Mouse (Mus musculus): ENCODE data around the gene Mus81. TPM values are rescaled to one million over a fixed set of nuclear protein-coding genes. Genes with fewer than 3 reads are reported as not detected.
"Not testable (repeated sequence)": the region's sequence is repeated elsewhere in the genome, so short reads cannot be mapped to it uniquely, and the experiment has no call there.

Mus81 gene
- polyA plus RNA-seq, 1 experiment from 2014 or later = 44.4 TPM

DNA sequence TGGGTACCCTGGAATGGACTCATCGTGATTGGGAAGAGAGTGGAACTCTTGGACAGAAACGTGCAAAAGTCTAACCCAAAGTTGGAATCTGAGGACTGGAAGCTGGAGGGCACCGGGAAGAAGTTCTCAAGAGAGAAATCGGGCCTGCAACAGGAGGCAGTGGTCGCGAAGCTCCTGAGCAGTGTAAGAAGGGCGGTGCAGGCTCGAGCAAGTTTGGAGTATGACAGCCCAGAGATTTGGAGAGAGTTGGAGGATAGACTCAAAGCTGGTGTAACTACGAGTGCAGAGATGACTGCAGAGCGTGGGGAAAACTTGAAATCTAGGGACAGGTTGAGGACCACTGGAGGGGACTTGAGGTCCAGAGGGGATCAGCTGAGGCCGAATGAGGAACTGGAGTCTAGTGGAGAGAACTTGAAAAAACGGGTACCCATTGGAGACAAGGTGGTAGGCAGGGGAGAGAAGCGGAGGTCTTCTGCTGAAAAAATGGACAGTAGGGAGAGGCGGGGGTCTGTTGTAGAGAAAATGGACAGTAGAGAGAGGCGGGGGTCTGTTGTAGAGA lies 23.0 kb upstream of the Mus81 start:
- H3K4me1 ChIP-seq = peaks cover 23% of the 10 kb centered on the region
- no peak overlapping the region for H3K27ac ChIP-seq
- peak overlapping the region; percentile 69 for H3K9ac ChIP-seq
- no peaks in the 10 kb centered on the region for H3K36me3 ChIP-seq (ENCODE audit: poor library complexity, severe bottlenecking)
- no peak for ATAC-seq
- H3K27me3 ChIP-seq = no peaks in the 10 kb centered on the region
- peak overlapping the region; percentile 48 for H3K4me3 ChIP-seq
- H3K9me3 ChIP-seq (replicated peaks) = 0 out of 2 replicates have a peak, but pooled peaks cover 4% of the 10 kb centered on the region
- WGBS = 49% methylated on average over 15 of the region's 15 CpGs
- H3K4me2 ChIP-seq = peak overlapping the region; percentile 74

DNA sequence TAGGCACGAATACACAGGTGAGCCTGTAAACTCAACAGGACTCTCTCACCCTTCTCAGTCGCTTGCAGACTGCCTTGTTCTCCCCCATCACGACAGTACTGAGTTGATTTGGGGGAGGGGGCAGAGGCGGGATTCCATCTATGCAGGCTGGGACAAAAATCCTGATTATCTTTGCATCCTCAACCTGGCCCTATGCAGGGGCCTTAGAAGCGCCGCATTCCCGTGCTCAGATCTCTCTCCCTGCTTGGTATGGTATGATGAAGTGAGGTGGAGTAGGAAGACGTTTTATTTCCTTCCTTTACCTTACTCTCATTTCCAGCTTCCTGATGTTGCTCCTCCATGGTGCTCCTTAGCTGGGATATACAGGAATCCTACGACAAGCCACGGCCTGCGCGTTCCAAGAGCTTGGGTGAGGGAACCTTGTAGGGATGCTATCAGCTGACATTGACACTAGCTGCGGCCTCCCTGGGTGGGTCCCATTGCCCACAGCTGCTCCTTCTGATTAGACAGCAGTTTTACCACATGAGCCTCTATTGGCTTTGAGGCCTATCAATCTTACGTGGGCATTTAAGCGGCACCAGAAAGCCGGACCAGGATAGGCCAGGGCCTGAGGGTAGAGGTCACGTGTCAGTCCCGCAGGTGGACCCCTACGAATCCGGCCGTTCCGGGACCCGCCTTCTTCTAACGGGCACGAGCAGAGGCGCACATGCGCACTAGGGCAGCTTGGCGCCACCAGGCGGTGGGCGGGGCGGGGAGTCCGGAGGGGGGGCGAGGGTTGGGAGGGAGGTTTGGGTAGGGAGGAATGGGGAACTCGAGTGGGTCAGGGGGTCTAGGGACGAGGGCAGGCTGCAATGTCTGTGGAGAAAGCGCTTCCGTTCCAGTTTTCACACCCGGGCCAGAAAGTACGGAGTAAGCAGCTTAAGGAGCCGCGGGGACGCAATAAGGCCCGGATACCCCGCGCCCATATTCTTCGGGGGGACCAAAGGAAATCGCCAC lies 22.1 kb upstream of the Mus81 start, which contains the start of gene Snx32:
Gene Snx32, minus strand, starts transcription at position 508 of the 996 bp plus-strand sequence.
- H3K4me3 ChIP-seq = peak within 1 kb of the TSS; percentile 48

DNA sequence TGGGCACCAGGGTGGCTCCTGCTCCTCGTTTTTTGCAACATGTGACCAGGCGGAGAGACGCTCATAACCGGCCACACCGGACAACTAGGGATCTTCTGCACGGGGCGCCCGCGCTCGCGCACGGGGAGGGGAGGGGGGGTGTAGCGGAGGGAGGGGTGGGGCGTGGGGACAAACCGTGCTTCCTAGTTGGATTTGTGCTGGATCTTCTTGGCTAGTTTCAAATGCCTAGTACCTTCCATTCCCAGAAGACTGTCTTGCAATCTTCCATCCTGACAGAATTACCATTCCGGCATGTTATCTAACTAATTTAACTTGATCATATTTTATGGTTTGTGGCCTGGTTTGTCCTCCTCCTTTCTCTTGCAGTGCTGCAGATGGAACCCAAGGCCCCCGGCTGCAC lies 15.5 kb upstream of the Mus81 start, which contains the start of gene 1700020D05Rik:
Gene 1700020D05Rik, minus strand, starts transcription at position 101 of the 400 bp plus-strand sequence.
- Histone ChIP-seq H3K27ac (no peak within 1 kb of the TSS), H3K4me2 (no peak within 1 kb of the TSS), H3K4me1 (no peaks in the 10 kb centered on the region), H3K9ac (no peak within 1 kb of the TSS), H3K9me3 (replicated peaks) (no peaks in the 10 kb centered on the region), H3K36me3 (ENCODE audit: poor library complexity, severe bottlenecking) (peaks cover 16% of the 10 kb centered on the region; the same call in 1 of the 2 replicates), H3K27me3 (no peaks in the 10 kb centered on the region), H3K4me3 (no peak within 1 kb of the TSS)
- 62% methylated on average over 17 of the region's 17 CpGs for WGBS
- ATAC-seq = no peak

More for the DNA sequence above, 22.1 kb upstream of the Mus81 start, which contains the start of gene Snx32:
- Histone ChIP-seq H3K4me2 (peak within 1 kb of the TSS; percentile 74), H3K27ac (peak within 1 kb of the TSS; percentile 40), H3K9me3 (replicated peaks) (0 out of 2 replicates have a peak, but pooled peaks cover 4% of the 10 kb centered on the region), H3K27me3 (no peaks in the 10 kb centered on the region), H3K36me3 (ENCODE audit: poor library complexity, severe bottlenecking) (no peaks in the 10 kb centered on the region), H3K4me1 (peaks cover 23% of the 10 kb centered on the region), H3K9ac (peak within 1 kb of the TSS; percentile 69)
- ATAC-seq = peak; percentile 99
- 3% methylated on average over 46 of the region's 47 CpGs for WGBS

DNA sequence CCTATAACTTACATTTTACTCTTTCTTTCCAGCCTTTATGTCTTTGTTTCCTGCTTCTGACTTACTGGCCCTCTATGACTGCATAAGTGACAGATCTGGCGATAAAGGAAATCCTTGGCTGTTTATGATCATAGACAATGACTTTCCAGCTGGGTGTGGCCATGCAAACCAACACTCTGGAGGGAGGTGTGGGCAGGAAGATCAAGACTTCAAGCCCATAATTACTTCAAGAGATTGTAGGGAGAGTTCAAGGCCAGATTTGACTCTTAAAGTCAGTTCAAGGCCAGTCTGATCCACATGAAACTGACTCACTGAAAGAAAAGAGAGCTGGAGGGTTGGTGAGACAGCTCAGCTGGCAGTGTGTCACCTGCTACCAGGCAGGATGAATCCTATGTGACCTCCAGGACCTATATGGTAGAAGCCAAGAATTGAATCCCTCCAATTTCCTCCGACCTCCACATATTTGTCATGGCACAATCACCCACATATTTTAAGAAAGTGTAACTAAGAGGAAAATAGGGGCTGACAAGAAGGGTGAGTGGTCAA lies 12.2 kb upstream of the Mus81 start:
- Histone ChIP-seq H3K9ac (no peak overlapping the region), H3K36me3 (ENCODE audit: poor library complexity, severe bottlenecking) (peaks cover 43% of the 10 kb centered on the region), H3K9me3 (replicated peaks) (no peaks in the 10 kb centered on the region), H3K4me2 (no peak overlapping the region), H3K4me3 (no peak overlapping the region), H3K27me3 (no peaks in the 10 kb centered on the region), H3K27ac (no peak overlapping the region), H3K4me1 (no peaks in the 10 kb centered on the region)
- 91% methylated on average over 2 of the region's 2 CpGs for WGBS
- ATAC-seq = no peak

DNA sequence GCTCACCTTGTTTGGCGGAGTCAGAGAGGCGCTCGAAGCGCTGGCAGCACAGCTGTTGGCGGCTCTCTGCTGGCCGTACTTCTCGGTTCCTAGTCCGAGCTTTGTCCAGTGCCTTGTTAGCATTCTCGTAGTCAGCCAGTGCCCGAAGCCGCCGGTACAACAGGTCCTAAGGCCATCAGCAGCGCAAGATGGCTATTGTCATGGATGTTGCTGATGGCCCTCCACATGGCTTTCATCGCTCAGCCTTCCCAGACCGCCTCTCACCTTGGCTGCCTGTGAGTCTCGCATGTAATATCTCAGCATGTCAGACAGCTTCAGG lies 7.8 kb upstream of the Mus81 start:
- Histone ChIP-seq H3K27ac (no peak overlapping the region), H3K27me3 (no peaks in the 10 kb centered on the region), H3K36me3 (ENCODE audit: poor library complexity, severe bottlenecking) (peaks cover 58% of the 10 kb centered on the region), H3K4me1 (peaks cover 17% of the 10 kb centered on the region), H3K9me3 (replicated peaks) (no peaks in the 10 kb centered on the region), H3K9ac (no peak overlapping the region), H3K4me3 (no peak overlapping the region), H3K4me2 (no peak overlapping the region)
- WGBS = 89% methylated on average over 16 of the region's 16 CpGs
- ATAC-seq = no peak

DNA sequence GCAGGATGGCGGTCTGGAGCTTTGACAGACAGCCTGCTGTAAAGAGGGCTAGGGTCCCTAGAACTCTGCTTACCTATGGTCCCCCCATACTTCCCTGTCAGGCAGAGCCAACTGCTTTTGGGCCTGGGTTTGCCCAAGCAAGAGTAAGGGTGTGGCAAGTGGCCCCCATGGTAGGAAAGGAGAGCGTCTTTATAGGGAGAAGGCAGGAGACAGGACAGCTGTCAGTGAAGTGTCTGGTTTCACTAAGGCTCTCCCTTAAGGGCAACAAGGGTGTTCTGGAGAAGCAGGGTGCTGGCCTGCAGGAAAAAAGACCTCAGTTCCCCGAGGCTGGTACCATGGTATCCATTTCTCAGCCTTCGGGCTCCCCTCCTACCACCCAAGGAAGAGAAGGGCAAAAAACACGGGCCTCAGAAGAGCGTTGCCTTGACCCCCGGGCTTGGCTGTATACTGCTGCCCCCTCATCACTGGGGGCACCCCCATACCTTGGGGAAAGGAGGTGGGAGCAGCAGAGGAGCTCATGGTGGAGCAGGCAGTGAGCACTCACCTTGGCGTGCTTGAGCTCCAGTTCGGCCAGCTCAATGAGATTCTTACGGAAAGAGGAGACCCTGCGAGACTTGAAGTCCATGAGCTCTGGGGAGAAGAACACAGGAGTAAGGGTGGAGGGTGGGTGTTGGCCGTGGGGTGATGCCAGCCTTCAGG lies 7.3 kb upstream of the Mus81 start:
- Histone ChIP-seq H3K36me3 (ENCODE audit: poor library complexity, severe bottlenecking) (peaks cover 58% of the 10 kb centered on the region), H3K9ac (no peak overlapping the region), H3K9me3 (replicated peaks) (no peaks in the 10 kb centered on the region), H3K27ac (no peak overlapping the region), H3K4me3 (no peak overlapping the region), H3K4me1 (peaks cover 17% of the 10 kb centered on the region), H3K27me3 (no peaks in the 10 kb centered on the region), H3K4me2 (no peak overlapping the region)
- WGBS = 83% methylated on average over 12 of the region's 12 CpGs
- ATAC-seq = no peak

DNA sequence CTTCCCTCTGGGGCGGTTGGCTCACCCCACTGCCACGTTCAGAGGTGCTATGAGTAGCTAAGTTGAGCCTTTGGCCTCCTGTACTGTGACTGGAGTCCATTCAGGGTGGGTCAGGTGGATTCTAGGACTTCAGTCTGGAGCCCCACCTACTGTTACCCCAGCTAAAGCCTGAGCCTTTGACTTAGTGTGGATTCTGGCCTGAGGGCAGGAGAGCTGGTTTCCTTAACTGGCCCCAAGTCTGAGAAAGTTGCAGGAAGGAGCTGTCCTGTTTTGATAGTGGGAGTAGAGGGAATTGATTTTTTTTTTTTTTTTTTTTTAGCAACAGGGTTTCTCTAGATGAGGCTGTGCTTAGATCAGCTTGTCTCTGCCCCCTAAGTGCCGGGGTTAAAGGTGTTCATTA lies 6.1 kb upstream of the Mus81 start:
- Histone ChIP-seq H3K4me1 (peaks cover 24% of the 10 kb centered on the region), H3K9me3 (replicated peaks) (no peaks in the 10 kb centered on the region), H3K27me3 (no peaks in the 10 kb centered on the region), H3K36me3 (ENCODE audit: poor library complexity, severe bottlenecking) (peaks cover 58% of the 10 kb centered on the region), H3K27ac (no peak overlapping the region), H3K9ac (no peak overlapping the region), H3K4me2 (no peak overlapping the region), H3K4me3 (no peak overlapping the region)
- WGBS = 83% methylated on average over 3 of the region's 3 CpGs
- no peak for ATAC-seq

DNA sequence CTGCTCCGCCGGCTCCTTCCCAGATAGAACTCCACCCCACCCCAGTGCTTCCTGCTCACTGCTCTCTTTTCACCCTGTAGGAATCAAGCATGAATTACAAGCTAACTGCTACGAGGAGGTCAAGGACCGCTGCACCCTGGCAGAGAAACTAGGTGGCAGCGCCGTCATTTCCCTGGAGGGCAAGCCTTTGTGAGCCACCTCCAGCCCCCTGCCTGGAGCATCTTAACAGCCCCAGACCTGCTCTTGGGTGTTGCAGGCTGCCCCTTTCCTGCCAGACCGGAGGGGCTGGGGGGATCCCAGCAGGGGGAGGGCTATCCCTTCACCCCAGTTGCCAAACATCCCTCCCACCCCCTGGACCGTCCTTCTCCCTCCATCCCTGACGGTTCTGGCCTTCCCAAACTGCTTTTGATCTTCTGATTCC lies 5.1 kb upstream of the Mus81 start:
- not testable (repeated sequence) for H3K4me2 ChIP-seq; H3K9me3 ChIP-seq (replicated peaks); H3K27ac ChIP-seq; H3K9ac ChIP-seq; H3K27me3 ChIP-seq; ATAC-seq; H3K4me3 ChIP-seq
- 70% methylated on average over 9 of the region's 9 CpGs for WGBS
- peaks cover 32% of the 10 kb centered on the region for H3K4me1 ChIP-seq
- H3K36me3 ChIP-seq (ENCODE audit: poor library complexity, severe bottlenecking) = peaks cover 58% of the 10 kb centered on the region

DNA sequence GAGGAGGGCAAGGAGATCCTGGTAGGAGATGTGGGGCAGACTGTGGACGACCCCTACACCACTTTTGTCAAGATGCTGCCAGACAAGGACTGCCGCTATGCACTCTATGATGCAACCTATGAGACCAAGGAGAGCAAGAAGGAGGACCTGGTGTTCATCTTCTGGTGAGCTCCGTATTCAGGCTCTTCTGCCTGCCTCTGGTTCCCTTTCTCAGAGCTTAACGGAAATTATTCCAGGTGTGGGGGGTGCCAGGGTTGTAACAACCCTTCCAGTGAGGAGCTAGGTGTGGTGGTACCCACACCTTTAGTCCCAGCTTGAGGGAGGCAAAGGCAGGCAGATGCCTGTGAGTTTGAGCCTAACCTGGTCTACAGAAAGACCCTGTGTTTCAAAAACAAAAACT lies 4.4 kb upstream of the Mus81 start:
- Histone ChIP-seq H3K27ac (no peak overlapping the region), H3K9me3 (replicated peaks) (no peaks in the 10 kb centered on the region), H3K36me3 (ENCODE audit: poor library complexity, severe bottlenecking) (peaks cover 54% of the 10 kb centered on the region), H3K4me1 (peaks cover 36% of the 10 kb centered on the region), H3K4me2 (peak overlapping the region; percentile 86; the same call in 1 of the 2 replicates), H3K4me3 (no peak overlapping the region), H3K9ac (no peak overlapping the region), H3K27me3 (no peaks in the 10 kb centered on the region)
- WGBS = 90% methylated on average over 4 of the region's 4 CpGs
- ATAC-seq = no peak

DNA sequence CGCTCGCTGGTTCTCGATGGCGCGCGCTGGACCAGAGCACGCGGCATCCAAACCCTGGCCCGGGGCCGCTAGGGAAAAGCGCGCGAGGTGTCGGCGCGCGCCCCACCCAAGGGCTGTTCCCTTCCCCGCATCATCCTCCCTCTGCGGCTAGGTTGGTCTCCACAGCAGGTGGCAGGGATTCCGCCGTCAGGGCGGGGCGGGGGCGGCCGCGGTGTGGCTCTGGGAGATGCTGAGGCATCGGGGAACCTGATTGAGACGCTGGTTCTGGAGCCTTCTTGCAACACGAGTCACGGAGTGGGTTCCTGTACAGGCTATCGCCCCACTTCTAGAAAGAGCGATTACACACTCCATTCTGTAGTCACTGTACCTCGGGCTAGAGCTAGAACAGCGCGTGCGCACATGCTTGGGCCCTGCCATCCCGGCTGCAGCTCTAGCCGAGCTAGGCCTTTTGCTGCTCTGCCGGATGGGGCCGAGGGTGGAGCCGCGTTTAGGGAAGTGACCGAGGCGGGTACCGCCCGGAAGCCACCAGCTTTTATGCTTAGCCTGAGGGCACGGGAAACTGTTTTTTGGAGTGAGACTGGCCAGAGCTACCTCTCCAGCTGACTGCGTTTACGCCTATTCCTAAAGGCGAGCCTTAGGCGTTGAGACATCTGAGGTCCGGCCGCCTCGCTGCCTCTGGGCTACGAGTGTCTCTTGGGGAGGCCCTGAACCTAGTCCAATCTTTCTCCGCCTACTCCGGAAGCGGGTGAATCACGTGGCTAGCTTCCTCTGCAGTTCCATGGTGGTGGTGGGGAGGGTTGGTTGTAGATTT lies 2.9 kb upstream of the Mus81 start:
- no peaks in the 10 kb centered on the region for H3K27me3 ChIP-seq
- peak; percentile 19 for ATAC-seq
- peak overlapping the region; percentile 100 for H3K27ac ChIP-seq
- peaks cover 41% of the 10 kb centered on the region for H3K36me3 ChIP-seq (ENCODE audit: poor library complexity, severe bottlenecking)
- peak overlapping the region; percentile 86 for H3K4me2 ChIP-seq
- no peaks in the 10 kb centered on the region for H3K9me3 ChIP-seq (replicated peaks)
- peak overlapping the region; percentile 98 for H3K9ac ChIP-seq
- WGBS = under 1% methylated on average over 59 of the region's 59 CpGs
- H3K4me3 ChIP-seq = peak overlapping the region; percentile 96
- H3K4me1 ChIP-seq = peaks cover 49% of the 10 kb centered on the region

DNA sequence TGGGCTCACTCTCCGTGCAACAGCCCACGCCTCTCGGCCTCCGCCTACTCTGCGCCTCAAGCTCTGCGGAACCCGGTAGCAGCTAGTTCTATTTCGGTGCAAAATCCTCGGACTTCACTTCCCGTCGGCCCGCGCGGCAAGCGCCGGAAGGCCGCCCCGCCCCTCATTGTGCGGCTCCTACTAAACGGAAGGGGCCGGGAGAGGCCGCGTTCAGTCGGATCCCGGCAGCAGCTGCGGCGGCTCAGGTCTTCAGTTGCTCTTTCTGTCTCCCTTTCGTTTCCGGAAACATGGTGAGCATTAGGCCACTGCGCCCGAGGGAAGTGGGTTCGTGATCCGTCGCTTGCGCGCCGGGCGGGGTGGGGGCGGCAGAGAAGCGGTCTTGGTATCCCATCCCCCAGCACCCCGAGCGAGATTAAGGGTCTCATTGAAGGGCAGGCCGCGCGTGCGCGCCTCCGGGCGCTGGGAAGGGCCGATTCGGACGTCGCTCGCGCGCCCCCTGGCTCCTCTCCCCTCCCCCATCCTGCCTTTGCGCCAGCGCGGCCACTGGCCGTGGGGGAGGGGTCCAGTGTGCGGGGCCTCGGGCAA lies 2.2 kb upstream of the Mus81 start, which contains the start of gene Cfl1:
Gene Cfl1, plus strand, starts transcription at position 143 of the 585 bp plus-strand sequence.
- Histone ChIP-seq H3K9ac (peak within 1 kb of the TSS; percentile 98), H3K4me2 (peak within 1 kb of the TSS; percentile 86), H3K27ac (peak within 1 kb of the TSS; percentile 100), H3K36me3 (ENCODE audit: poor library complexity, severe bottlenecking) (peaks cover 41% of the 10 kb centered on the region), H3K27me3 (no peaks in the 10 kb centered on the region), H3K4me1 (peaks cover 49% of the 10 kb centered on the region), H3K9me3 (replicated peaks) (no peaks in the 10 kb centered on the region), H3K4me3 (peak within 1 kb of the TSS; percentile 96)
- under 1% methylated on average over 62 of the region's 62 CpGs for WGBS
- peak; percentile 77 for ATAC-seq
